Mouse (Mus musculus) MEL (cell line): ENCODE measurements around the gene Nfkbib. TPM values are rescaled to one million over a fixed set of nuclear protein-coding genes. Genes with fewer than 3 reads are reported as not detected.

Experiments
- DNase-seq: peaks from one replicate; pipeline ENCODE4 v3.0.0; 2011; ENCODE audit warnings: low read depth, low spot score
- H3K27ac ChIP-seq: 2 replicates; pipeline ENCODE4 v1.5.1; 2012; ENCODE audit warnings: low read depth, mild to moderate bottlenecking, control low read depth, low read length, moderate library complexity; ENCODE audit not compliant: control insufficient read depth
- H3K27me3 ChIP-seq, 2 experiments: fragments of 150-350 bp in 1 of 2; sonication (generic) in 1 of 2; 2 replicates each; pipeline ENCODE4 v1.6.1; 2012; ENCODE audit warnings: low read length in 2 of 2, mild to moderate bottlenecking in 2 of 2, improper control_type of control experiment in 1 of 2, moderate library complexity in 1 of 2; ENCODE audit not compliant: insufficient read depth in 2 of 2, control insufficient read depth in 1 of 2
- H3K36me3 ChIP-seq, 2 experiments: 2 replicates each; pipeline ENCODE4 v1.6.1; 2012 to 2014; ENCODE audit warnings: low read length in 2 of 2, improper control_type of control experiment in 1 of 2, inconsistent platforms in 1 of 2, mild to moderate bottlenecking in 1 of 2; ENCODE audit not compliant: insufficient read depth in 2 of 2, control insufficient read depth in 1 of 2
- H3K4me1 ChIP-seq, 2 experiments: fragments of 150-350 bp in 1 of 2; sonication (generic) in 1 of 2; 2 replicates each; pipeline ENCODE4 v1.6.1; 2012; ENCODE audit warnings: low read length in 2 of 2, improper control_type of control experiment in 1 of 2, mild to moderate bottlenecking in 1 of 2; ENCODE audit not compliant: insufficient read depth in 2 of 2, control insufficient read depth in 1 of 2
- H3K4me3 ChIP-seq, 2 experiments: fragments of 150-350 bp in 1 of 2; sonication (generic) in 1 of 2; 2 replicates each; pipeline ENCODE4 v1.5.1; 2012; ENCODE audit warnings: low read depth in 2 of 2, low read length in 2 of 2, mild to moderate bottlenecking in 2 of 2, moderate library complexity in 2 of 2, control low read depth in 1 of 2, improper control_type of control experiment in 1 of 2; ENCODE audit not compliant: control insufficient read depth in 1 of 2, insufficient read depth in 1 of 2
- H3K79me2 ChIP-seq: 2 replicates; pipeline ENCODE4 v1.6.1; 2012; ENCODE audit warnings: mild to moderate bottlenecking, low read length, moderate library complexity; ENCODE audit not compliant: control insufficient read depth, poor library complexity, insufficient read depth
- H3K9ac ChIP-seq: 2 replicates; pipeline ENCODE4 v1.6.1; 2012; ENCODE audit warnings: low read depth, mild to moderate bottlenecking, control low read depth, low read length, moderate library complexity; ENCODE audit not compliant: control insufficient read depth, poor library complexity, severe bottlenecking
- H3K9me3 ChIP-seq: fragments of 150-350 bp; sonication (generic); replicated peaks from 2 replicates; pipeline ENCODE4 v1.6.1; 2012; ENCODE audit warnings: mild to moderate bottlenecking, low read length, improper control_type of control experiment, moderate library complexity; ENCODE audit not compliant: insufficient read depth
- CHD1 ChIP-seq: IDR thresholded peaks from 2 replicates; pipeline ENCODE4 v1.6.1; 2012; ENCODE audit warnings: low read depth, mild to moderate bottlenecking, inconsistent platforms, low read length, improper control_type of control experiment
- CHD2 ChIP-seq: IDR thresholded peaks from 2 replicates; pipeline ENCODE4 v1.6.1; 2011; ENCODE audit warnings: low read length, improper control_type of control experiment
- E2F4 ChIP-seq: IDR thresholded peaks from 2 replicates; pipeline ENCODE4 v1.6.1; 2011; ENCODE audit warnings: low read depth, low read length, improper control_type of control experiment, borderline replicate concordance
- EP300 ChIP-seq, 2 experiments: IDR thresholded peaks; 2 replicates each; pipeline ENCODE4 v1.6.1; 2011; ENCODE audit warnings: improper control_type of control experiment in 2 of 2, low read length in 2 of 2, low read depth in 1 of 2, mild to moderate bottlenecking in 1 of 2
- GABPA ChIP-seq: IDR thresholded peaks from 2 replicates; pipeline ENCODE4 v1.6.1; 2012; ENCODE audit warnings: low read depth, mild to moderate bottlenecking, inconsistent platforms, low read length, improper control_type of control experiment, moderate library complexity
- GATA1 ChIP-seq: IDR thresholded peaks from 2 replicates; pipeline ENCODE4 v1.6.1; 2011; ENCODE audit warnings: low read depth, low read length, improper control_type of control experiment
- JUND ChIP-seq: IDR thresholded peaks from 2 replicates; pipeline ENCODE4 v1.6.1; 2011; ENCODE audit warnings: low read depth, mild to moderate bottlenecking, improper control_type of control experiment, low read length
- MAFK ChIP-seq: IDR thresholded peaks from 2 replicates; pipeline ENCODE4 v1.6.1; 2011; ENCODE audit warnings: low read depth, mild to moderate bottlenecking, low read length, improper control_type of control experiment, borderline replicate concordance
- MAX ChIP-seq: IDR thresholded peaks from 2 replicates; pipeline ENCODE4 v1.6.1; 2011; ENCODE audit warnings: low read length, improper control_type of control experiment
- MEF2A ChIP-seq: IDR thresholded peaks from 2 replicates; pipeline ENCODE4 v1.6.1; 2014; ENCODE audit warnings: low read depth, mild to moderate bottlenecking, inconsistent platforms, low read length, improper control_type of control experiment; ENCODE audit not compliant: poor library complexity, insufficient replicate concordance, severe bottlenecking; ENCODE audit errors: extremely low read depth
- MYB ChIP-seq: IDR thresholded peaks from 2 replicates; pipeline ENCODE4 v1.6.1; 2011; ENCODE audit warnings: mild to moderate bottlenecking, low read depth, low read length, improper control_type of control experiment
- MYC ChIP-seq: IDR thresholded peaks from 2 replicates; pipeline ENCODE4 v1.6.1; 2011; ENCODE audit warnings: low read depth, mild to moderate bottlenecking, low read length, improper control_type of control experiment, moderate library complexity
- NRF1 ChIP-seq: IDR thresholded peaks from 2 replicates; pipeline ENCODE4 v1.6.1; 2014; ENCODE audit warnings: low read depth, mild to moderate bottlenecking, inconsistent platforms, low read length, improper control_type of control experiment, moderate library complexity; ENCODE audit not compliant: poor library complexity, insufficient read depth, severe bottlenecking
- POLR2A ChIP-seq, 2 experiments: IDR thresholded peaks; 2 replicates each; pipeline ENCODE4 v1.6.1; 2011 to 2012; ENCODE audit warnings: low read length in 2 of 2, mild to moderate bottlenecking in 2 of 2, control low read depth in 1 of 2, improper control_type of control experiment in 1 of 2, low read depth in 1 of 2, moderate library complexity in 1 of 2; ENCODE audit not compliant: control insufficient read depth in 1 of 2, insufficient read depth in 1 of 2, poor library complexity in 1 of 2
- POLR2AphosphoS2 ChIP-seq: IDR thresholded peaks from 2 replicates; pipeline ENCODE4 v1.6.1; 2011; ENCODE audit warnings: low read length, improper control_type of control experiment
- POLR2AphosphoS5 ChIP-seq: IDR thresholded peaks from 2 replicates; pipeline ENCODE4 v1.6.1; 2012; ENCODE audit warnings: low read depth, borderline replicate concordance, mild to moderate bottlenecking, inconsistent platforms, low read length, moderate library complexity, mixed read lengths
- RAD21 ChIP-seq: IDR thresholded peaks from 2 replicates; pipeline ENCODE4 v1.6.1; 2011; ENCODE audit warnings: mild to moderate bottlenecking, low read depth, low read length, improper control_type of control experiment
- RCOR1 ChIP-seq: IDR thresholded peaks from 2 replicates; pipeline ENCODE4 v1.6.1; 2012; ENCODE audit warnings: low read depth, mild to moderate bottlenecking, inconsistent platforms, low read length, improper control_type of control experiment
- SIN3A ChIP-seq: IDR thresholded peaks from 2 replicates; pipeline ENCODE4 v1.6.1; 2012; ENCODE audit warnings: low read length, improper control_type of control experiment, inconsistent platforms
- SMC3 ChIP-seq: IDR thresholded peaks from 2 replicates; pipeline ENCODE4 v1.6.1; 2011; ENCODE audit warnings: low read depth, low read length, improper control_type of control experiment
- UBTF ChIP-seq: IDR thresholded peaks from 2 replicates; pipeline ENCODE4 v1.6.1; 2012; ENCODE audit warnings: low read depth, mild to moderate bottlenecking, inconsistent platforms, low read length, improper control_type of control experiment, moderate library complexity, borderline replicate concordance; ENCODE audit not compliant: insufficient read depth
- USF1 ChIP-seq: IDR thresholded peaks from 2 replicates; pipeline ENCODE4 v1.6.1; 2014; ENCODE audit warnings: low read depth, mild to moderate bottlenecking, inconsistent platforms, low read length, improper control_type of control experiment, moderate library complexity
- USF2 ChIP-seq, 2 experiments: IDR thresholded peaks; 2 replicates each; pipeline ENCODE4 v1.6.1; 2011 to 2012; ENCODE audit warnings: improper control_type of control experiment in 2 of 2, low read length in 2 of 2, borderline replicate concordance in 1 of 2, inconsistent platforms in 1 of 2, low read depth in 1 of 2, mild to moderate bottlenecking in 1 of 2; ENCODE audit not compliant: insufficient read depth in 1 of 2
- ZC3H11A ChIP-seq: IDR thresholded peaks from 2 replicates; pipeline ENCODE4 v1.6.1; 2012; ENCODE audit warnings: low read depth, mild to moderate bottlenecking, inconsistent platforms, low read length, improper control_type of control experiment
- ZKSCAN1 ChIP-seq: IDR thresholded peaks from 2 replicates; pipeline ENCODE4 v1.6.1; 2012; ENCODE audit warnings: low read depth, mild to moderate bottlenecking, inconsistent platforms, low read length, improper control_type of control experiment, moderate library complexity
- ZMIZ1 ChIP-seq: IDR thresholded peaks from 2 replicates; pipeline ENCODE4 v1.6.1; 2012; ENCODE audit warnings: low read depth, mild to moderate bottlenecking, inconsistent platforms, low read length, improper control_type of control experiment, moderate library complexity
- ZNF384 ChIP-seq: IDR thresholded peaks from 2 replicates; pipeline ENCODE4 v1.6.1; 2012; ENCODE audit warnings: low read depth, mild to moderate bottlenecking, inconsistent platforms, low read length, improper control_type of control experiment
- polyA plus RNA-seq, 2 experiments: library from polyadenylated mRNA; stranded (reverse) in 1 of 2; unstranded in 1 of 2; fragments of >175 nt in 1 of 2; fragments of >200 nt in 1 of 2; gene quantifications; 2 replicates each; pipeline versions ENCODE4 v1.2.1 to v1.2.4; 2012; ENCODE audit warnings: low replicate concordance in 2 of 2, low read depth in 1 of 2; ENCODE audit not compliant: insufficient read length in 2 of 2, insufficient read depth in 1 of 2, missing spikeins in 1 of 2
- total RNA-seq: library from RNA; depleted of rRNA; stranded (reverse); fragments of 300-350 nt; gene quantifications from 2 replicates; pipeline ENCODE4 v1.2.3, GENCODE M21; 2012

Gene Nfkbib
- total and polyA plus RNA-seq, 3 experiments, result 32.9 to 52.7 TPM; not detected in 1

GRCm38 (mm10) chr7:28787884-28788283 lies 20.6 kb upstream of the Nfkbib start:
- Histone ChIP-seq H3K27ac (no peak overlapping the region), H3K79me2 (no peaks in the 10 kb centered on the region), H3K9ac (no peak overlapping the region), H3K36me3 (no peaks in the 10 kb centered on the region), H3K9me3 (no peaks in the 10 kb centered on the region), H3K4me3 (no peak overlapping the region), H3K27me3 (no peaks in the 10 kb centered on the region), H3K4me1 (no peaks in the 10 kb centered on the region)
- TF ChIP-seq JUND, result no peak
- no peak for TF ChIP-seq CHD2
- TF ChIP-seq UBTF, result no peak
- TF ChIP-seq NRF1, result no peak
- no peak for TF ChIP-seq MYB
- no peak for TF ChIP-seq USF2 (IDR thresholded peaks at IDR 0.05; ENCODE audit: borderline replicate concordance in 1 of 2, insufficient read depth in 1 of 2, low read depth in 1 of 2, low read length in 2 of 2)
- no peak for TF ChIP-seq POLR2AphosphoS2
- no peak for TF ChIP-seq CHD1
- TF ChIP-seq MEF2A, result no peak
- no peak for TF ChIP-seq SIN3A
- TF ChIP-seq MAFK, result no peak
- no peak for TF ChIP-seq EP300 (IDR thresholded peaks at IDR 0.05; ENCODE audit: low read depth in 1 of 2, low read length in 2 of 2)
- no peak for TF ChIP-seq E2F4
- no peak for TF ChIP-seq ZMIZ1
- no peak for TF ChIP-seq MYC
- no peak for TF ChIP-seq USF1
- TF ChIP-seq MAX, result no peak
- no peak for TF ChIP-seq GATA1
- TF ChIP-seq GABPA, result no peak
- TF ChIP-seq ZC3H11A, result no peak
- DNase-seq, result no peak

DNA sequence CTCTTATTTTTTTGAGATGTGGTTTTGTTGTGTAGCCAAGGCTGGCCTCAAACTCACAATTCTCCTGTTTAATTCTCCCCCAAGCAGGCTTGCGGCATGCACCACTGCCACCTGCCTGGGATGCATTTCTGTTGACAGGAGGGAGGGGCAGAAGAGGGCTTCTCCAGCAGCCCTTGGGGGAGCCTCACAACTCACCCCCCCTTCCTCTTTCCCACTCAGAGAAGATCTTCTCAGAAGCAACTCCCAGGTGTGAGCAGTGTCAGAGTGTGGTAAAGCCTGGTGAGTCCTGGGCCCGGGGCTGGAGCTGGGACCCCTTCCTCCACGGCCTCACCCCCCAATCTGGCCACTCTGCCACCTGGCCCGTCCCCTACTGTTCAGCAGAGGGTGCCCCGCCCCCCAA lies 17.8 kb upstream of the Nfkbib start:
- Histone ChIP-seq H3K9ac (no peak overlapping the region), H3K4me3 (no peak overlapping the region), H3K79me2 (no peaks in the 10 kb centered on the region), H3K9me3 (no peaks in the 10 kb centered on the region), H3K27ac (no peak overlapping the region), H3K4me1 (peaks cover 0 to 3% of the 10 kb centered on the region in 2 experiments; a peak in 2 of 4 replicates), H3K27me3 (no peaks in the 10 kb centered on the region), H3K36me3 (peaks cover 0 to 1% of the 10 kb centered on the region in 2 experiments; a peak in 1 of 4 replicates)
- no peak for DNase-seq
- TF ChIP-seq USF1 (no peak), UBTF (no peak), POLR2AphosphoS5 (no peak), POLR2A (IDR thresholded peaks at IDR 0.05; ENCODE audit: control insufficient read depth in 1 of 2, insufficient read depth in 1 of 2, low read depth in 1 of 2, low read length in 2 of 2, poor library complexity in 1 of 2) (no peak), SIN3A (no peak), ZNF384 (no peak), CHD1 (no peak), NRF1 (no peak), MYB (no peak), RAD21 (no peak), MAFK (no peak), SMC3 (no peak), ZKSCAN1 (no peak), ZMIZ1 (no peak), MYC (no peak), GABPA (no peak), EP300 (IDR thresholded peaks at IDR 0.05; ENCODE audit: low read depth in 1 of 2, low read length in 2 of 2) (no peak), RCOR1 (no peak)
